Mouse (Mus musculus) myocyte (in vitro differentiated cells): ENCODE data around the gene Bmp2k.

Source experiments
- CEBPB ChIP-seq: IDR thresholded peaks from 2 replicates; pipeline ENCODE4 v1.6.1; 2011; ENCODE audit warnings: mild to moderate bottlenecking, moderate library complexity; ENCODE audit not compliant: poor library complexity, insufficient read depth, severe bottlenecking
- E2F4 ChIP-seq: IDR thresholded peaks from one replicate; pipeline ENCODE4 v1.6.1; 2011; ENCODE audit warnings: mild to moderate bottlenecking, control low read depth, moderate library complexity; ENCODE audit not compliant: insufficient read depth
- MAX ChIP-seq: IDR thresholded peaks from one replicate; pipeline ENCODE4 v1.6.1; 2011; ENCODE audit warnings: low read depth, mild to moderate bottlenecking, control low read depth
- MYOD1 ChIP-seq, 3 experiments: IDR thresholded peaks; one replicate each; pipeline ENCODE4 v1.6.1; 2011; ENCODE audit warnings: control low read depth in 2 of 3, low read depth in 2 of 3, mild to moderate bottlenecking in 2 of 3, moderate library complexity in 1 of 3; ENCODE audit not compliant: insufficient read length in 2 of 3, control insufficient read depth in 1 of 3
- MYOG ChIP-seq, 3 experiments: IDR thresholded peaks; one replicate each; pipeline ENCODE4 v1.6.1; 2011; ENCODE audit warnings: control low read depth in 2 of 3, low read depth in 2 of 3, mild to moderate bottlenecking in 2 of 3; ENCODE audit not compliant: insufficient read length in 2 of 3, control insufficient read depth in 1 of 3, insufficient read depth in 1 of 3
- POLR2A ChIP-seq: IDR thresholded peaks from one replicate; pipeline ENCODE4 v1.6.1; 2011; ENCODE audit warnings: low read depth, mild to moderate bottlenecking, control low read depth, moderate library complexity; ENCODE audit not compliant: insufficient read length
- POLR2AphosphoS2 ChIP-seq: IDR thresholded peaks from one replicate; pipeline ENCODE4 v1.6.1; 2011; ENCODE audit warnings: low read depth, control low read depth; ENCODE audit not compliant: insufficient read length
- TCF12 ChIP-seq: IDR thresholded peaks from one replicate; pipeline ENCODE4 v1.6.1; 2011; ENCODE audit warnings: mild to moderate bottlenecking, control low read depth; ENCODE audit not compliant: poor library complexity, insufficient read depth, severe bottlenecking
- USF1 ChIP-seq: IDR thresholded peaks from one replicate; pipeline ENCODE4 v1.6.1; 2011; ENCODE audit warnings: low read depth, mild to moderate bottlenecking, control low read depth, moderate library complexity

DNA sequence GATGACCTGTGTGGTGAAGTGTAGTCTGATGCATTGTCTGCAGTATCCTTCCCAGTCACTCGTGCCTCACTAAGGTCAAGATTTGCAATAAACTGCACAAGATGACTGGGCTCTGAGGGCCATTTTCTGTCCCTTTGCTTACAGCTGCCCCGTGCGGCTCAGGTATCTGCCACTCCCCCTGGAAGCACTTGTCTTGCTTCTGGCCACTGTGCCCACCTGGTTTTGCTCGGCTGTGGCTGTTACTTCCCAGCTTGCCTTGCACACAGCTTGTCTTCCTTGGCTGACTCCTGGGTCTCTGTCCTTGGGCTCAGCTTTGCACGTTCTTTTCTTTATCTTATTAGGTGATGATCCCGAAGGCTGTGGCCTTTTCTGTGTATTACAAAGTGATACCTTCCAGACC is 86.2 kb downstream of the Bmp2k start:
- no peak for TF ChIP-seq MAX
- no peak for TF ChIP-seq TCF12
- TF ChIP-seq MYOG (IDR thresholded peaks at IDR 0.05; ENCODE audit: control insufficient read depth in 1 of 3, insufficient read depth in 1 of 3, insufficient read length in 2 of 3, low read depth in 2 of 3): no peak
- no peak for TF ChIP-seq POLR2A
- TF ChIP-seq USF1: no peak
- no peak for TF ChIP-seq CEBPB
- no peak for TF ChIP-seq E2F4
- TF ChIP-seq POLR2AphosphoS2: peak; percentile 18
- no peak for TF ChIP-seq MYOD1 (IDR thresholded peaks at IDR 0.05; ENCODE audit: control insufficient read depth in 1 of 3, insufficient read length in 2 of 3, low read depth in 2 of 3)
